Mouse (Mus musculus) heart, embryonic 13.5 days (tissue): ENCODE data around the gene Ndufb6. TPM values are rescaled to one million over a fixed set of nuclear protein-coding genes. Genes with fewer than 3 reads are reported as not detected.

Source experiments
- ATAC-seq: fragments of 200-750 bp; cut with Nextera tagmentation; 2 replicates; pipeline ENCODE4 v1.8.0; 2017; ENCODE audit warnings: moderate TSS enrichment; ENCODE audit not compliant: insufficient number of reproducible peaks, low FRiP score, low TSS enrichment; ENCODE audit errors: extremely low read depth
- H3K27ac ChIP-seq: fragments of 300-500 bp; sonication (generic); replicated peaks from 2 replicates; pipeline ENCODE4 v1.5.1; 2015; ENCODE audit warnings: moderate library complexity, mild to moderate bottlenecking, inconsistent platforms
- H3K27me3 ChIP-seq: fragments of 300-500 bp; sonication (generic); replicated peaks from 2 replicates; pipeline ENCODE4 v1.6.1; 2015; ENCODE audit warnings: mild to moderate bottlenecking, inconsistent platforms
- H3K36me3 ChIP-seq: fragments of 300-500 bp; sonication (generic); 2 replicates; pipeline ENCODE4 v1.6.1; 2015; ENCODE audit warnings: mild to moderate bottlenecking, inconsistent platforms
- H3K4me1 ChIP-seq: fragments of 300-500 bp; sonication (generic); 2 replicates; pipeline ENCODE4 v1.6.1; 2015; ENCODE audit warnings: inconsistent platforms
- H3K4me2 ChIP-seq: fragments of 300-500 bp; sonication (generic); 2 replicates; pipeline ENCODE4 v1.6.1; 2015; ENCODE audit warnings: inconsistent platforms, mild to moderate bottlenecking, moderate library complexity
- H3K4me3 ChIP-seq: fragments of 300-500 bp; sonication (generic); 2 replicates; pipeline ENCODE4 v1.5.1; 2015; ENCODE audit warnings: moderate library complexity, mild to moderate bottlenecking, inconsistent platforms
- H3K9ac ChIP-seq: fragments of 300-500 bp; sonication (generic); 2 replicates; pipeline ENCODE4 v1.6.1; 2015; ENCODE audit warnings: inconsistent platforms, mild to moderate bottlenecking, moderate library complexity
- H3K9me3 ChIP-seq: fragments of 300-500 bp; sonication (generic); 2 replicates; pipeline ENCODE4 v1.6.1; 2016; ENCODE audit warnings: inconsistent platforms
- WGBS: fragments of 180-500 bp; shearing (Covaris S2); methylation state at CpG from one replicate; pipeline ENCODE4 v1.1.7; 2015; ENCODE audit warnings: mixed read lengths; 5-methylcytosine and 5-hydroxymethylcytosine counted together
- polyA plus RNA-seq: library from polyadenylated mRNA; unstranded; fragments of >200 nt; fragmentation: Nextera tagmentation; extraction: Ambion mirVana; gene quantifications from 2 replicates; pipeline ENCODE4 v1.2.1, GENCODE M21; 2015

The Ndufb6 gene
- polyA plus RNA-seq, 1 experiment from 2014 or later, result 469 TPM

- ATAC-seq, result no peak
- no peaks in the 10 kb centered on the region for H3K27me3 ChIP-seq
- WGBS, result 70% methylated on average over 6 of the region's 6 CpGs
- no peaks in the 10 kb centered on the region for H3K4me1 ChIP-seq
- no peak overlapping the region for H3K4me2 ChIP-seq
- H3K36me3 ChIP-seq, result peaks cover 28% of the 10 kb centered on the region
- no peak overlapping the region for H3K4me3 ChIP-seq
- H3K27ac ChIP-seq, result no peak overlapping the region
- no peak overlapping the region for H3K9ac ChIP-seq
- no peaks in the 10 kb centered on the region for H3K9me3 ChIP-seq
These were observed 49.5 kb downstream of the Ndufb6 start for GRCm38 (mm10) chr4:40229723-40230122.

- peaks cover 28% of the 10 kb centered on the region for H3K36me3 ChIP-seq
- no peaks in the 10 kb centered on the region for H3K9me3 ChIP-seq
- H3K9ac ChIP-seq, result no peak overlapping the region
- H3K27me3 ChIP-seq, result 0 out of 2 replicates have a peak, but pooled peaks cover 2% of the 10 kb centered on the region
- H3K4me3 ChIP-seq, result no peak overlapping the region
- 76% methylated on average over 7 of the region's 7 CpGs for WGBS
- no peak overlapping the region for H3K27ac ChIP-seq
- no peaks in the 10 kb centered on the region for H3K4me1 ChIP-seq
- H3K4me2 ChIP-seq, result no peak overlapping the region
- no peak for ATAC-seq
These were observed 51.3 kb downstream of the Ndufb6 start for GRCm38 (mm10) chr4:40227886-40228285.

GRCm38 (mm10) chr4:40227131-40227530 is 52.1 kb downstream of the Ndufb6 start:
- peaks cover 9% of the 10 kb centered on the region for H3K27me3 ChIP-seq
- no peak overlapping the region for H3K27ac ChIP-seq

GRCm38 (mm10) chr4:40226095-40226494 is 53.1 kb downstream of the Ndufb6 start:
- 55% methylated on average over 5 of the region's 5 CpGs for WGBS
- H3K27me3 ChIP-seq, result peaks cover 20% of the 10 kb centered on the region
- ATAC-seq, result no peak
- no peak overlapping the region for H3K4me2 ChIP-seq
- no peak overlapping the region for H3K4me3 ChIP-seq
- H3K9ac ChIP-seq, result no peak overlapping the region
- peaks cover 27% of the 10 kb centered on the region for H3K36me3 ChIP-seq
- H3K4me1 ChIP-seq, result 0 out of 2 replicates have a peak, but pooled peaks cover 2% of the 10 kb centered on the region
- H3K9me3 ChIP-seq, result no peaks in the 10 kb centered on the region
- no peak overlapping the region for H3K27ac ChIP-seq

More at GRCm38 (mm10) chr4:40227131-40227530, 52.1 kb downstream of the Ndufb6 start:
- no peaks in the 10 kb centered on the region for H3K9me3 ChIP-seq
- no peak overlapping the region for H3K4me3 ChIP-seq
- no peak overlapping the region for H3K9ac ChIP-seq
- no peak for ATAC-seq
- no peaks in the 10 kb centered on the region for H3K4me1 ChIP-seq
- no peak overlapping the region for H3K4me2 ChIP-seq
- 76% methylated on average over 11 of the region's 11 CpGs for WGBS
- H3K36me3 ChIP-seq, result peaks cover 27% of the 10 kb centered on the region

GRCm38 (mm10) chr4:40221876-40222585 is 57.2 kb downstream of the Ndufb6 start:
- peaks cover 10% of the 10 kb centered on the region for H3K4me1 ChIP-seq
- 39% methylated on average over 21 of the region's 21 CpGs for WGBS
- no peak for ATAC-seq

GRCm38 (mm10) chr4:40221004-40221760 is 58.0 kb downstream of the Ndufb6 start:
- no peak overlapping the region for H3K4me3 ChIP-seq
- H3K4me1 ChIP-seq, result peaks cover 10% of the 10 kb centered on the region
- peaks cover 40% of the 10 kb centered on the region for H3K36me3 ChIP-seq
- H3K27ac ChIP-seq, result no peak overlapping the region
- no peaks in the 10 kb centered on the region for H3K9me3 ChIP-seq
- H3K27me3 ChIP-seq, result peaks cover 22% of the 10 kb centered on the region
- peak overlapping the region; percentile 61 for H3K4me2 ChIP-seq
- no peak overlapping the region for H3K9ac ChIP-seq
- no peak for ATAC-seq
- WGBS, result 26% methylated on average over 14 of the region's 14 CpGs

More at GRCm38 (mm10) chr4:40221876-40222585, 57.2 kb downstream of the Ndufb6 start:
- H3K9ac ChIP-seq, result no peak overlapping the region
- H3K9me3 ChIP-seq, result no peaks in the 10 kb centered on the region
- no peak overlapping the region for H3K27ac ChIP-seq
- no peak overlapping the region for H3K4me2 ChIP-seq
- no peak overlapping the region for H3K4me3 ChIP-seq
- peaks cover 33% of the 10 kb centered on the region for H3K36me3 ChIP-seq
- peaks cover 22% of the 10 kb centered on the region for H3K27me3 ChIP-seq

Other genes with a start within 250 kb of the Ndufb6 start
- gene Aco1, start 136.3 kb downstream of the Ndufb6 start, polyA plus RNA-seq, result 27.0 and 29.4 TPM in 2 replicates
- 7.5 and 8.2 TPM in 2 replicates for gene Ddx58, start 39.6 kb downstream of the Ndufb6 start, polyA plus RNA-seq
- 28.9 and 38.1 TPM in 2 replicates for gene Smim27, start 9.8 kb downstream of the Ndufb6 start, polyA plus RNA-seq
- gene Topors, start 9.6 kb downstream of the Ndufb6 start, polyA plus RNA-seq, result 26.7 and 27.2 TPM in 2 replicates
- gene Tmem215, start 192.8 kb upstream of the Ndufb6 start, polyA plus RNA-seq, result 1.3 and 1.4 TPM in 2 replicates